Mouse (Mus musculus) E14TG2a.4 (cell line): ENCODE measurements around the gene Glo1.

ENCODE experiments used
- CTCF ChIP-seq: conservative IDR thresholded peaks from 2 replicates; pipeline ENCODE4 v1.5.1; 2014; ENCODE audit warnings: low read length
- POU5F1 ChIP-seq: IDR thresholded peaks from 2 replicates; pipeline ENCODE4 v1.6.1; 2014; ENCODE audit warnings: low read length, borderline replicate concordance

GRCm38 (mm10) chr17:30575941-30576773 is 50.5 kb downstream of the Glo1 start, which contains the start of gene Btbd9:
- no peak for TF ChIP-seq CTCF
- TF ChIP-seq POU5F1 = no peak
